ENCODE assay signal across 30 mouse cellular contexts in the genomic region with DNA sequence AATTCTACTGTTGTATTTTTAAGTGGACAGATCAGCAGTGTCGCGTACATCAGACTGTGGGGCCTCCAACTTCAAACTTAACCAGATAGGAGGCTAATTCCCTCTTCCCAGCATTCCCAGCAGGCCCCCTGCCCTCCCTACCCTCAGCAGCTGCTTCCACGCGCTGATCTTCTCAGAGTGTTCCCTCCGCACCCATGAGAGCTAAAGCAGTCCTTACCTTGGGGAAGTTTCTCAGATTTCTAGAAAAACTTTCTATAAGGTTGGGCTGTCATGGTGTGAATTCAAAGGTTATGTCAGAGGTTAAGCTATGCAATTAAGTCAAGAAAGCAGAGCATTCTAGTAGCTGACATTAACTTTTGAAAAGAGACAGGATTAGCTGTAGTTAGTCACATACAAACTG.
DNase-seq lines count a peak whose midpoint lies in the region; ATAC-seq and TF ChIP-seq lines count a peak whose summit lies in the region.
"Had no signal": no experiment of that assay in that cellular context is flagged by ENCODE, and none has a peak within 500 bp of the region (broad histone marks: within the 10 kb centered on the region; RNA-seq: fewer than 3 reads in every experiment).

No protein-coding gene starts in this region.

- no peak overlapping the region for H3K4me3 ChIP-seq in forebrain, embryonic 10.5 days
- no peak overlapping the region for H3K4me3 ChIP-seq in forebrain, embryonic 13.5 days
- H3K4me3 ChIP-seq in midbrain, embryonic 11.5 days (ENCODE audit: low read depth, low read length): no peak overlapping the region
- no peak overlapping the region for H3K4me3 ChIP-seq in midbrain, postnatal 0 days (ENCODE audit: low read depth, low read length)
- no peak overlapping the region for H3K4me3 ChIP-seq in embryonic facial prominence, embryonic 11.5 days (ENCODE audit: low read depth, low read length)
- no peak overlapping the region for H3K4me3 ChIP-seq in intestine, postnatal 0 days (ENCODE audit: low read depth, low read length)
- H3K4me3 ChIP-seq: embryonic facial prominence, embryonic 12.5 days; intestine, embryonic 15.5 days; midbrain, embryonic 12.5 days; neural tube, embryonic 15.5 days had no signal

- H3K9me3 ChIP-seq in forebrain, embryonic 10.5 days: no peaks in the 10 kb centered on the region; the same call in 1 of the 2 replicates
- no peaks in the 10 kb centered on the region; the same call in 1 of the 2 replicates for H3K9me3 ChIP-seq in forebrain, embryonic 13.5 days (replicated peaks)
- H3K9me3 ChIP-seq in midbrain, embryonic 11.5 days (ENCODE audit: control insufficient read depth, low read length): no peaks in the 10 kb centered on the region
- H3K9me3 ChIP-seq in midbrain, postnatal 0 days (ENCODE audit: low read length): no peaks in the 10 kb centered on the region
- H3K9me3 ChIP-seq in embryonic facial prominence, embryonic 11.5 days (replicated peaks; ENCODE audit: control insufficient read depth, low read length): no peaks in the 10 kb centered on the region
- H3K9me3 ChIP-seq in intestine, postnatal 0 days (ENCODE audit: control insufficient read depth): no peaks in the 10 kb centered on the region
- H3K9me3 ChIP-seq: embryonic facial prominence, embryonic 12.5 days; intestine, embryonic 15.5 days; midbrain, embryonic 12.5 days; neural tube, embryonic 15.5 days had no signal

- peak; percentile 36 for DNase-seq in forebrain, embryonic 10.5 days (ENCODE audit: extremely low spot score, low spot score)
- DNase-seq in midbrain, embryonic 11.5 days (ENCODE audit: low spot score, missing footprints): peak; percentile 87
- DNase-seq in midbrain, postnatal 0 days (ENCODE audit: low spot score): no peak
- DNase-seq in embryonic facial prominence, embryonic 11.5 days (ENCODE audit: low spot score): peak; percentile 43
- DNase-seq in adrenal gland, postnatal 36 days: no peak
- DNase-seq in adrenal gland, postnatal 25 days: no peak
- DNase-seq: cerebellum, adult 9-10 months; cerebellum, postnatal 36 days; gastrocnemius, postnatal 14 days; heart, postnatal 14 days; kidney, adult 9 months; kidney, postnatal 14 days; liver; lung, adult 2 months; lung, postnatal 10 days; right cerebral cortex, adult 18-20 months; right cerebral cortex, postnatal 4 days; thymus, adult 2 months; thymus, postnatal 36 days had no signal

- H3K27me3 ChIP-seq in forebrain, embryonic 10.5 days (ENCODE audit: poor library complexity, severe bottlenecking): peaks cover 63% of the 10 kb centered on the region
- H3K27me3 ChIP-seq in forebrain, embryonic 13.5 days: no peaks in the 10 kb centered on the region
- no peaks in the 10 kb centered on the region; the same call in 1 of the 2 replicates for H3K27me3 ChIP-seq in midbrain, embryonic 11.5 days (ENCODE audit: control insufficient read depth, insufficient read depth, low read length)
- no peaks in the 10 kb centered on the region for H3K27me3 ChIP-seq in midbrain, postnatal 0 days (ENCODE audit: insufficient read depth, low read length)
- no peaks in the 10 kb centered on the region for H3K27me3 ChIP-seq in embryonic facial prominence, embryonic 11.5 days (ENCODE audit: control insufficient read depth, insufficient read depth, low read length)
- H3K27me3 ChIP-seq in intestine, postnatal 0 days (replicated peaks; ENCODE audit: control insufficient read depth, insufficient read depth, low read length): no peaks in the 10 kb centered on the region
- H3K27me3 ChIP-seq: CH12.LX; embryonic facial prominence, embryonic 12.5 days; intestine, embryonic 15.5 days; midbrain, embryonic 12.5 days; neural tube, embryonic 15.5 days had no signal

- no peaks in the 10 kb centered on the region for H3K36me3 ChIP-seq in forebrain, embryonic 10.5 days (replicated peaks)
- H3K36me3 ChIP-seq in forebrain, embryonic 13.5 days (ENCODE audit: poor library complexity, severe bottlenecking): no peaks in the 10 kb centered on the region
- H3K36me3 ChIP-seq in midbrain, embryonic 11.5 days (ENCODE audit: control insufficient read depth, insufficient read depth, low read length): no peaks in the 10 kb centered on the region
- H3K36me3 ChIP-seq in midbrain, postnatal 0 days (ENCODE audit: insufficient read depth, low read length): no peaks in the 10 kb centered on the region
- no peaks in the 10 kb centered on the region for H3K36me3 ChIP-seq in embryonic facial prominence, embryonic 11.5 days (replicated peaks; ENCODE audit: control insufficient read depth, insufficient read depth, low read depth, low read length)
- no peaks in the 10 kb centered on the region for H3K36me3 ChIP-seq in intestine, postnatal 0 days (ENCODE audit: control insufficient read depth, insufficient read depth)
- H3K36me3 ChIP-seq: embryonic facial prominence, embryonic 12.5 days; intestine, embryonic 15.5 days; midbrain, embryonic 12.5 days; neural tube, embryonic 15.5 days had no signal

- TF ChIP-seq CTCF in midbrain, postnatal 0 days (IDR thresholded peaks at IDR 0.05): no peak
- TF ChIP-seq CTCF in intestine, postnatal 0 days (IDR thresholded peaks at IDR 0.05; ENCODE audit: low read depth): no peak

- H3K27ac ChIP-seq in forebrain, embryonic 10.5 days: no peak overlapping the region
- H3K27ac ChIP-seq in forebrain, embryonic 13.5 days: no peak overlapping the region
- H3K27ac ChIP-seq in midbrain, embryonic 11.5 days (ENCODE audit: low read depth, low read length): no peak overlapping the region
- no peak overlapping the region for H3K27ac ChIP-seq in midbrain, postnatal 0 days (ENCODE audit: low read depth, low read length)
- H3K27ac ChIP-seq in embryonic facial prominence, embryonic 11.5 days (replicated peaks; ENCODE audit: low read depth, low read length): no peak overlapping the region
- no peak overlapping the region for H3K27ac ChIP-seq in intestine, postnatal 0 days (ENCODE audit: low read depth, low read length)
- H3K27ac ChIP-seq: embryonic facial prominence, embryonic 12.5 days; hindbrain, postnatal 0 days; intestine, embryonic 15.5 days; liver, embryonic 14.5 days; macrophage; midbrain, embryonic 12.5 days; neural tube, embryonic 15.5 days; stomach, postnatal 0 days had no signal

- no peak overlapping the region for H3K4me2 ChIP-seq in forebrain, embryonic 13.5 days
- no peak overlapping the region for H3K4me2 ChIP-seq in midbrain, embryonic 11.5 days
- no peak overlapping the region for H3K4me2 ChIP-seq in midbrain, postnatal 0 days (ENCODE audit: low read depth, low read length, poor library complexity, severe bottlenecking)
- H3K4me2 ChIP-seq in embryonic facial prominence, embryonic 11.5 days (ENCODE audit: low read depth, low read length): no peak overlapping the region
- no peak overlapping the region for H3K4me2 ChIP-seq in intestine, postnatal 0 days (replicated peaks; ENCODE audit: low read depth)
- H3K4me2 ChIP-seq: embryonic facial prominence, embryonic 12.5 days; intestine, embryonic 15.5 days; midbrain, embryonic 12.5 days; neural tube, embryonic 15.5 days had no signal

- no peak overlapping the region for H3K9ac ChIP-seq in forebrain, embryonic 13.5 days
- H3K9ac ChIP-seq in midbrain, embryonic 11.5 days (ENCODE audit: low read length): no peak overlapping the region
- H3K9ac ChIP-seq in midbrain, postnatal 0 days (replicated peaks; ENCODE audit: low read length, poor library complexity, severe bottlenecking): no peak overlapping the region
- H3K9ac ChIP-seq in embryonic facial prominence, embryonic 11.5 days (replicated peaks; ENCODE audit: low read length): no peak overlapping the region
- H3K9ac ChIP-seq in intestine, postnatal 0 days (ENCODE audit: low read depth, low read length): no peak overlapping the region
- H3K9ac ChIP-seq: embryonic facial prominence, embryonic 12.5 days; intestine, embryonic 15.5 days; liver, embryonic 14.5 days; midbrain, embryonic 12.5 days; neural tube, embryonic 15.5 days had no signal

- H3K4me1 ChIP-seq in forebrain, embryonic 10.5 days: peaks cover 24% of the 10 kb centered on the region
- peaks cover 10% of the 10 kb centered on the region for H3K4me1 ChIP-seq in forebrain, embryonic 13.5 days
- H3K4me1 ChIP-seq in midbrain, embryonic 11.5 days (ENCODE audit: control insufficient read depth, insufficient read depth, low read length): peaks cover 3% of the 10 kb centered on the region
- no peaks in the 10 kb centered on the region for H3K4me1 ChIP-seq in midbrain, postnatal 0 days (ENCODE audit: insufficient read depth, low read length)
- no peaks in the 10 kb centered on the region for H3K4me1 ChIP-seq in embryonic facial prominence, embryonic 11.5 days (ENCODE audit: control insufficient read depth, insufficient read depth, low read length)
- no peaks in the 10 kb centered on the region for H3K4me1 ChIP-seq in intestine, postnatal 0 days (replicated peaks; ENCODE audit: control insufficient read depth, insufficient read depth, low read length)
- H3K4me1 ChIP-seq: intestine, embryonic 15.5 days had no signal

- no peak for ATAC-seq in forebrain, embryonic 13.5 days
- ATAC-seq in midbrain, embryonic 11.5 days (ENCODE audit: low FRiP score): no peak
- ATAC-seq in midbrain, postnatal 0 days (ENCODE audit: low FRiP score): no peak
- ATAC-seq in embryonic facial prominence, embryonic 11.5 days (replicated peaks; ENCODE audit: insufficient number of reproducible peaks, low FRiP score, low TSS enrichment, low read depth): no peak
- no peak for ATAC-seq in intestine, postnatal 0 days
- ATAC-seq: hindbrain, postnatal 0 days; intestine, embryonic 15.5 days had no signal

- 10% methylated on average over 5 of the region's 5 CpGs for WGBS in forebrain, embryonic 10.5 days
- 6% methylated on average over 5 of the region's 5 CpGs for WGBS in forebrain, embryonic 13.5 days
- WGBS in midbrain, embryonic 11.5 days: 9% methylated on average over 5 of the region's 5 CpGs
- WGBS in midbrain, postnatal 0 days: 38% methylated on average over 5 of the region's 5 CpGs
- 10% methylated on average over 5 of the region's 5 CpGs for WGBS in embryonic facial prominence, embryonic 11.5 days
- WGBS in intestine, postnatal 0 days: 80% methylated on average over 5 of the region's 5 CpGs

Comparison
In these comparisons a context has a peak if more than half of its experiments do, and no peak if none do; other contexts are left out.
1. DNase-seq: peak in forebrain, embryonic 10.5 days (single experiment), midbrain, embryonic 11.5 days (single experiment) and embryonic facial prominence, embryonic 11.5 days (single experiment); none in midbrain, postnatal 0 days (single experiment), adrenal gland, postnatal 36 days (0 of 2) and adrenal gland, postnatal 25 days (single experiment).